Mouse (Mus musculus) E14TG2a.4 (cell line): ENCODE measurements around the gene Shank3.

Experiments
- CTCF ChIP-seq: conservative IDR thresholded peaks from 2 replicates; pipeline ENCODE4 v1.5.1; 2014; ENCODE audit warnings: low read length
- NANOG ChIP-seq: IDR thresholded peaks from 2 replicates; pipeline ENCODE4 v1.6.1; 2014; ENCODE audit warnings: borderline replicate concordance, low read length, mixed read lengths

GRCm38 (mm10) chr15:89504838-89505237 lies 5.4 kb downstream of the Shank3 start:
- TF ChIP-seq CTCF, result no peak
- no peak for TF ChIP-seq NANOG
